Mouse (Mus musculus) midbrain, postnatal 0 days (tissue): ENCODE measurements at regions not wholly inside any gene's neighbourhood (a gene's known extent, or its start where the extent isn't known, plus 50 kb on each side); places are given as distances from the start of the nearest gene placed in this dataset.

Experiments used
- ATAC-seq: fragments of 200-750 bp; cut with Nextera tagmentation; 2 replicates; pipeline ENCODE4 v1.8.0; 2017; ENCODE audit warnings: moderate number of reproducible peaks, mild to moderate bottlenecking, moderate TSS enrichment, moderate library complexity; ENCODE audit not compliant: low FRiP score
- DNase-seq: peaks from one replicate; pipeline ENCODE4 v3.0.0-alpha.2; 2015; ENCODE audit warnings: low spot score
- H3K27ac ChIP-seq: fragments of 300-500 bp; sonication (generic); 2 replicates; pipeline ENCODE4 v1.5.1; 2014; ENCODE audit warnings: low read depth, mild to moderate bottlenecking, low read length, mixed read lengths
- H3K27me3 ChIP-seq: fragments of 300-500 bp; sonication (generic); 2 replicates; pipeline ENCODE4 v1.6.1; 2014; ENCODE audit warnings: low read length, control low read depth, mixed read lengths; ENCODE audit not compliant: insufficient read depth
- H3K36me3 ChIP-seq: fragments of 300-500 bp; sonication (generic); 2 replicates; pipeline ENCODE4 v1.6.1; 2014; ENCODE audit warnings: low read length, control low read depth, mixed read lengths; ENCODE audit not compliant: insufficient read depth
- H3K4me1 ChIP-seq: fragments of 300-500 bp; sonication (generic); 2 replicates; pipeline ENCODE4 v1.6.1; 2014; ENCODE audit warnings: mild to moderate bottlenecking, control low read depth, antibody characterized with exemption, low read length, mixed read lengths; ENCODE audit not compliant: insufficient read depth
- H3K4me2 ChIP-seq: fragments of 300-500 bp; sonication (generic); 2 replicates; pipeline ENCODE4 v1.6.1; 2014; ENCODE audit warnings: low read depth, mild to moderate bottlenecking, low read length, mixed read lengths; ENCODE audit not compliant: poor library complexity, severe bottlenecking
- H3K4me3 ChIP-seq: fragments of 300-500 bp; sonication (generic); 2 replicates; pipeline ENCODE4 v1.5.1; 2014; ENCODE audit warnings: low read depth, mild to moderate bottlenecking, low read length, moderate library complexity
- H3K9ac ChIP-seq: fragments of 300-500 bp; sonication (generic); replicated peaks from 2 replicates; pipeline ENCODE4 v1.6.1; 2014; ENCODE audit warnings: mild to moderate bottlenecking, low read length, moderate library complexity, mixed read lengths; ENCODE audit not compliant: poor library complexity, severe bottlenecking
- H3K9me3 ChIP-seq: fragments of 300-500 bp; sonication (generic); 2 replicates; pipeline ENCODE4 v1.6.1; 2016; ENCODE audit warnings: low read length, control low read depth
- CTCF ChIP-seq: IDR thresholded peaks from 2 replicates; pipeline ENCODE4 v1.5.1; 2016; ENCODE audit warnings: antibody characterized with exemption, mild to moderate bottlenecking
- WGBS: fragments of 180-500 bp; shearing (Covaris S2); extraction: QIAGEN DNeasy Blood & Tissue Kit; methylation state at CpG from one replicate; pipeline ENCODE4 v1.1.7; 2014; 5-methylcytosine and 5-hydroxymethylcytosine counted together

DNA sequence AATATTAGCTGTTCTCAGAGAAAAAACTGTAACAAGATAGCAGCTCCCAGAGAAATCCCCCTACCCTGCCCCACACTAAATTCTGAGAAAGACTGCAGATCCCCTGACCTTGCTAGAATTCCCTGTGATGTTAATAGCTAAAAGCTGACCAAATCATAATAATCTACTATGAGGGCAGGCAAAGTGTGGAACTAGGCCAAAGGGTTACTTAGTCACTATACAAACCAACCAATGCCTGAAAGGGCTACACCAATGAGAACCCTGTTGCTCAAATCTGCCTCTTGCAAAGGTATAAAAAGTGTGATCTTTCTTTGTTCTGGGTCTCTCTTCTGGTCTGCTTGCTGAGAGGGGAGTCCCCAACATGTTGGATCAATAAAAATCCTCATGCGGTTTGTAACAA, 69.8 kb upstream of the Ube2e2 start:
- Histone ChIP-seq H3K9me3 (no peaks in the 10 kb centered on the region), H3K36me3 (no peaks in the 10 kb centered on the region), H3K4me2 (no peak overlapping the region), H3K4me3 (no peak overlapping the region), H3K27ac (no peak overlapping the region), H3K27me3 (no peaks in the 10 kb centered on the region), H3K9ac (no peak overlapping the region), H3K4me1 (no peaks in the 10 kb centered on the region)
- TF ChIP-seq CTCF: no peak
- WGBS: 88% methylated on average over 1 of the region's 1 CpGs
- no peak for DNase-seq
- no peak for ATAC-seq

GRCm38 (mm10) chr14:18963287-18963686, 69.2 kb upstream of the Ube2e2 start:
- ATAC-seq: no peak
- Histone ChIP-seq H3K27ac (no peak overlapping the region), H3K4me1 (no peaks in the 10 kb centered on the region), H3K27me3 (no peaks in the 10 kb centered on the region), H3K4me3 (no peak overlapping the region), H3K36me3 (no peaks in the 10 kb centered on the region), H3K4me2 (no peak overlapping the region), H3K9ac (no peak overlapping the region), H3K9me3 (no peaks in the 10 kb centered on the region)
- no peak for TF ChIP-seq CTCF
- no peak for DNase-seq
- 90% methylated on average over 2 of the region's 2 CpGs for WGBS
